Mouse (Mus musculus): ENCODE results near the gene Erc1.

Gene Erc1

DNA sequence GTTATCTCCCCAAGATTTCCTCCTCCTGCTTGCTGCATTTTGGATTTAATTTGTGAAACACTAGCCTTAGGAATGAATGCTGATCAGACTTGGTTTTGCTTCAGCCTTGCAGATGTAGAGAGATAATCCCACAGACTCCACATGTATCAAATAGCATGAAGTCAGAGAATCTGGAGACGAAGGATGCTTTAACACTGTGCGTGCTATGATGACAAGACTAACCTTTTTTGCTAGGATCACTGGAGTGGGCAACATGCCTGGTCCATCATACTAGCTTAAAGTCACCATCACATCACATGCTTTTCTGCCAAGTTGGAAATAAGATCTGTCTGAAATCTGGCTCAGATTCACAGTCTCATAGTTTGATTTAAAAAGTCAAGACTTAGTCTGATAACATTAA lies 260.1 kb downstream of the Erc1 start:
- no peak for DNase-seq (ENCODE audit: low spot score)

DNA sequence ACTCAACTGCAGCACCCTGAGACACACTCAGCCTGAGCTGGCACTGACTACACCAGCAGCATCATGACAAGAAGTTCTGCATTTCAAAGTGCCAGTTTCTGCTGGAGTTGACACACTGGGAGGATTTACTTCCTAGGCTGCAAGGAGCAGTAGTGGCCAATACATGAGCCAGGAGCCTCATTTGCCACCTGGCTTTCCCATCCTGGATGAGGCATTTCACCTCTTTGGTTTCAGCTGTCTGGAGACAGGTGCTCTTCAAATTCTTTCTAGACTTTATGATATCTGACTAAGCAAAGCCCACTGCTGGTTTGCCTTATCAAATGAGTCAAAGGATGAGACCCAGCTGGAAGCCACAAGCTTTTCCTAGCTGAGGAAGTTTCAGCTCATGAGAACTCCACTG lies 260.5 kb downstream of the Erc1 start:
- no peak for DNase-seq (ENCODE audit: low spot score)

DNA sequence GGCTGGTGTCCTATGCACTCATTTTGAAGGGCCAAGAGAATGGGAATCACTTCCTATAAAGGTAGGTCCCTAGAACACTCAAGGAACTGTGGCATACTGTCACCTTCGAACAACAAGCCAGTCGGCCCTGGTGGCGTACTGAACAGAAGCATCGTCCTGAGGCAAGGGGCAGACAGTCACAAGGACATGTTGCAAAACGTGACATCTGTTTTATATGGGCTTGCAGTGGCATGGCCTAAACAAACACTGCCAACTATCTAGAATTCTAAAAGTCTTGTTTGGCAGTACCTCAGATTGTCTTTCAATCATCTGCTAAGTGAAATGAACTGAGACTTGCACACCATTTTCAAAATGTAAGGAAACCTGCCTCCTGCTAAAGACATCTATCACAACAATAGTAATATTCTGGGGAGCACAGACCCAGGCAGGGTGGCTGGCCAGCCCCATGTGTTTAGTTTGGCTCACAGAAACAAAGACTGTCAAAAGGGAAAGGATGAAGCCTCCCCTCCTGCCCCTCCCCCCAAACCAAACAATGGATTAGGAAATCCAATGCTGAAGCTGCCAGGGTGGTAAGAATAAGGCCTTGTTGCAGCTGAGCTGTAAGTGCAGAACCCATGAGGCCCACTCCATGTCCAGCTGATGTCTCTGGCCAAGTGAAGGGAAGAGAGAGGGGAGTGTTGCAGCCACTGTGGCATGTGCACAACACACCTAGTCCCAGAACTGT lies 262.2 kb downstream of the Erc1 start:
- peak; percentile 47 for DNase-seq (ENCODE audit: low spot score)

DNA sequence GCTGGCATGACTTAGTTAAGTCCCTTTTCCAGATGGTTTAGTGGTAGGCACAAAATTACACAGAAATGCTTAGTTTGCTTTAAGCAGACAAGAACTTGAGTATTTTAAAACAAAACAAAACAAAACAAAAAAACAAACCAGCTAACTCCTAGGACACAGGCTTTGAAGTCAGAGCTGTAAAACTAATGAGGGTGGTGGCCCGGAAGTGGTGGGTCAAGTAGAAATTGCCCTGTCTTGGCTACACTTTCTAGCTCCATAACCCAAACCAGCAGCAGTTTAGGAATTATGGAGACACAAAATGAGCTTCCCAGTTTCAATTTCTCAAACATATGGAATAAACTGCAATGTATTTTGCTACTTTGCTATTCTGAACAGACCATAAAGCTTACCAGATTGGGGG lies 263.9 kb downstream of the Erc1 start:
- no peak for DNase-seq (ENCODE audit: low spot score)

DNA sequence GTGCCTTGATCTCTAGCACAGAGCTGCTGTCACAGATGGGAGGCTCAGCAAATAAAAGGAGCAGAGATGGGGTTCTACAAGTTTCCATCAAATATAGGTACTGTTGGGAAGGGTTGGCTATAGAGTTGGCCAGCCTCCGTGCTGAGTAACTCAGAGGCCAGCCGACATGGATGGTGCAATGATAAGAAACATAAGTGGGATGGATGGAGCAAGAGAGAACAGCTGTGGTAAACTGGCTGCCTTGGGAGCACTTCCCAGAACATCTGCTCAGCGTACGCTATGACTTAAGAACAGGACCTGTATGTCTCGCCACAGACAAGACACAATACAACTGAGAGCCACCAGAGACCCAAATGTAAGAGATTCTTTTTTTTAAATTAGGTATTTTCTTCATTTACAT lies 264.8 kb downstream of the Erc1 start:
- DNase-seq (ENCODE audit: low spot score): no peak

DNA sequence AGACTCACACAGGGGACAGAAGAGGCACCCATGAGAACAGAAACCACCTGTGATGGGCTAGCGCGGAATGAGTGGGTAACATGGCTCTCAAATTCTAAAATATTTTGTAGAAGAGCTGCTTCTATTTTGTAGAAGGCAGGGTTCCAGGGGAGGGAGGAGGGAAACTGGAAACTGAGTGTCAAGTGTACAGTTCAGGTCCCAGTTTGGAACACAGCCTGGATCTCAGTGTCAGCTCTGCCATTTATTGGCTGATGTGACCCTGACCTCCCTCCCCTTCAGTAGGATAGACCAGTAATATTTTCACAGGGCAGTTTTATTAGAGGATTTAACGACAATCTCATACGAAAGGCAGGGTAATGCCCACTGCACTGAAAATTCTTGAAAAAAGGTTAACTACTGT lies 271.3 kb downstream of the Erc1 start:
- no peak for DNase-seq (ENCODE audit: low spot score)

DNA sequence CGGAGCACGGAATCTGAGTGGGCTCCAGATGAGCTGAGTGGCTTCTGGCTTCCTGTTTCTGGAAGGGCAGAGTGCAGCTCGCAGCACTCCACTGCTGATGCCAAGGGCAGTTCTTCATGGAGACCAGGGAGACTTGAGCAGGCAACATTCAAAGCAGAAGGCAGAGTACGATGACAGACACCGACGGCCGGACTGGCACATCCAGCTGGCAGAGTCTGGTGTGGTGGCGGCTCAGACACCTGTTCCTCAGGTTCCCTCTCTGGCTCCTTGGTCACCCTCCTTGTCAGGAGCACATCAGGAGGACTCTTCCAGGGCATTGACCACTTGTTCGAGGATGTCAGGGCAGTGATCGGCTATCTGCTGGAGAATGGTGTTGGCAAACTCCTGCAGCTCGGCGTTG lies 272.6 kb downstream of the Erc1 start:
- no peak for DNase-seq (ENCODE audit: low spot score)

DNA sequence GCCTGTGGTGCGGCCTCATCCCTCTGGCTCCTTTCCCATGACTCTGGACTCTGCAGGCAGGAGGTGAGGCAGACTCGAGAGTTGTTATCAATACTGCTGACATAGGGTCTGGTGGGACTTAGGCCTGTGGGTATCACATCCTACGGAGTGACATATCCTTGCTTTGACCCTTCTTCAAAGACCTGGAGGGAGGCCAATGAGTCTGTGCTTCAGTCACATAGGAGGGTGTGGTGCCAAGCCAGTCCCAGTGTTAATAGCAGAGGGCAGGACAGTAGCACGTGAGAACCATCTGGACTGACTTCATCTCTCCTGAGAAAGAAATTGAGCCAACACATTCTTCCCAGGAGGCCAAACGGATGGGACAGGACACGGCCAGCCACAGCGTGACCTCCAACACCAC lies 275.7 kb downstream of the Erc1 start:
- DNase-seq (ENCODE audit: low spot score): no peak

DNA sequence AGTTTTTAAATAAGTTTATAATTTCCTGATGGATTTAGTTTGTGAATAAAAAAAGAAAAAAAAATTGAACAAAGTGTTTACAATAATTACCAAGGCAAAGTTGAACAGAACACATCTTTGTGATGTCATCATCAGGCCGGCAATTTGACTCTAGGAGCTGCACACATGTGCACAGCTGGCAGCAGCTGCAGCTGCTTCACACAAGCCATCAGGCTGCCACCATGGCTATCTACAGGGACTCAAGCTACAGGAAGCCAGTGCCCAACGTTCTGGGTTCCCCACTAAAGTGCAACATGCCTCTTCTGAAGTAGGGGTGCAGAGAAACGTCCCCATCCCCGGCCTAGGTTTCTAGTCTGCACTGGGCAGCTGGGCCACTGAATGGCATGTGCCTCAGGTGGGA lies 277.2 kb downstream of the Erc1 start:
- no peak for DNase-seq (ENCODE audit: low spot score)

DNA sequence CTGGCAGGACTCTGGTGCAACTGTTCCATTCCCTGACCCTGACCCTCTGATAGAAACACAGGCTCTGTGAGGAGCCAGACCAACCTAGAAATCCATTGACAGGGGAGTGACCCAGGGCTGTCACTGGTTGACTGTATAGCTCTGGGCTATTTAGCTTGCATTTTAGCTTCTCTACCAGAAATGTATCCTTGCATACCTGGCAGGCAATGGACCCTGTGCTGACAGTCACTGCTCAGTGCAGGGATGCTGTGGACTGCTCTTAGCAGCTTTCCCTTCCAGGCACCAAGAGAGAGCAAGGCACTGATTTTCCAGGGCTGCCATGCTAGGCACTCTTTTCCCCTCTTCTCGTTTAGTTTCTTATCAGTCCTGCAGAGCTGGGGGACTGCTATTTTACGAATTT lies 279.6 kb downstream of the Erc1 start:
- DNase-seq (ENCODE audit: low spot score): no peak

DNA sequence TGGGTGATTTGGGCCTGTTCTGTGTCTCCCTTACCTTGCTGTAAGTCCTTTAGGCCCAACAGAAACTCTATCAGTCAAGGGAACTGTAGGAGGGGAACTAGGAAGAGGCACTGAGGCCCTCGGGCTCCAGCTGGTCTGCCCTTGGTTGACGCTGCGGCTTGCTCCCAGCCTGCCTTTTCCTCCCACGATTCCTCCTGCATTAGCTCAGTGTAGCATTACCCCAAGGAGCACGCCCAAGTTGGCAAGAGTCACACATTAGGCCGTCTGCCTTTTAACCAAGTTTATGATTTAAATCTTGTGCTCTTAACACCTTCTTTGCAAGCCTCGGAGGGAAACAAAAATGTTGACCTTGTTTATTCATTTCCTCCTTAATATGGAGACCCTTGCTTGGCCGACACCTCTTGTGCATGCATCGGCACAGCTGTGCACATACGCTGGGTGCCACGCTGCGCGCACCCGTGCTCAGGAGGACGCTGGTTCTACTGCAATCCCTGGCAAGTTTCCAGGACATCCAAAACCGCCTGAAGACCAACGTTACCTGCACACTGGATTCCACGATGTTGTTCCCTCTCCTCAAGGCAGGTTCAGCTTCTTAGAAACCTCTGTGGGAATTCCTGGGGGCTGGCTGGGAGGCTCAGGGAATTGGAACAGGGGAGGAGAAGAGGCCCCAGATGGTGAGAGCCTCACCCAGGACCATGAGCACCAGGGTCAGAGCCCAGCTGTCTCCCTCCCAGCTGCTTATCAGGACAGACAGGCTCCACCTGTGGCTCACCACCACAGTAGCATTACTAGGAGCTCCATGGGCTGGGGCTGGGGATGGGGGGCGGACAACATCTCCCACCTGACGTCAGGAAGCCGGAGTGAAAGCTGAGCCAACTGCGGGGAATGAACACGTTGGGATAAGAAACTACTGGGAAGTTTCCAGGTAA lies 282.3 kb downstream of the Erc1 start:
- DNase-seq (ENCODE audit: low spot score): no peak

DNA sequence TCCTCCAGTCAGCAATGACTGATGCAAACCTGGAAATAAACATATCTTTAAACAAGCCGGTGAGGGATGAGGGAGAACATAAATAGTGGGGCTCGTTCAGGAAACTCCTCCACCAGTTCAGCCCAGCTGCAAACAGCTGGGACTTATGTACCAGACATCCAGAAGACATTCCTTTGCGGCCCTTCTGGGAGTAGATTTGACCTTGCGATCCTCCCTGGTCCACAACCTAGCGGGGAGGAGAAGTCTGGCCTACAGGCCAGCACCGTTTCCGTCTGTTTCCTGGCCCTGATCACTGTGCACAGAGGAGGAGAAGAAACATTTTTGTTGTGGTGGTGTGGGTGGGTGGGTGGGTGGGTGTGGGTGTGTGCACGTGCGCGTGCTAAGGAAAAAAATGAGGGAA lies 285.4 kb downstream of the Erc1 start:
- DNase-seq (ENCODE audit: low spot score): no peak

DNA sequence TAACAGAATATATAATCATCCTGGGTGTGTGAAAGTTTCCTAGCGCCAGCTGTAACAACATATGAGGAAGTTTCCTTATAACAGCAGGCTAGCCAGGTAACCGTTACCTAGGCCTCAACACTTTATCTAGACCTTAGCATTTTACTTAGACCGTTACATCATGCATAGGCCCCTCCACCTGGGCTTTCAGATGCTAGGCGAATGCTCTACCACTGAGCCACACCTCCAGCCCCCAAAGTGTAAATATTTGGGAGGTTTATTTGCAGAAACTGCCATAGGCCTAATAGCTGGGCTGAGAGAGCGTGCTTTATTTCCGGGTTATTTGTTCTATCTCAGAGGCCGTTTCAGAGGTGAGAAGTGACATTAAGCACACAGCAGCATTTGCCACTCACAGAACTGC lies 289.1 kb downstream of the Erc1 start:
- DNase-seq (ENCODE audit: low spot score): no peak

DNA sequence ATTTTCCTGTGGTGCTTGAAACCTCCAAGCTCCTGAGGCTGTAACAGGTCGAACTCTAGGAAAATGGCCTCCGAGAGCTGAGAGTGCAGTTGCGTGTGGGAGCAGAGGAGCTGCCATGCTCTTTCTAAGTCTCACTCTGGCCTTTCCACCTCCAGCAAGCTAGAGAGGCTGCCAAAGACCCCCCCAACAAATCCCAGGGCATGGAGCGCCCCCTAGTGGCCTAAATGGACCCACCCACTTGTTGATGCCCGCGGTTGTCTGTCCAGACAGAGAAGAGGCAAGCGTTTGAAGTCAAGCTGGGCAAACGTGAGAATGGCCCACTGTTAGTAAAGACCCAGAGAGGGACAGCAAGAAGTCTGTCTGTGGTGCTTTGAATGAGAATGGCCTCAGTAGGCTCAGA lies 293.5 kb downstream of the Erc1 start:
- no peak for DNase-seq (ENCODE audit: low spot score)

DNA sequence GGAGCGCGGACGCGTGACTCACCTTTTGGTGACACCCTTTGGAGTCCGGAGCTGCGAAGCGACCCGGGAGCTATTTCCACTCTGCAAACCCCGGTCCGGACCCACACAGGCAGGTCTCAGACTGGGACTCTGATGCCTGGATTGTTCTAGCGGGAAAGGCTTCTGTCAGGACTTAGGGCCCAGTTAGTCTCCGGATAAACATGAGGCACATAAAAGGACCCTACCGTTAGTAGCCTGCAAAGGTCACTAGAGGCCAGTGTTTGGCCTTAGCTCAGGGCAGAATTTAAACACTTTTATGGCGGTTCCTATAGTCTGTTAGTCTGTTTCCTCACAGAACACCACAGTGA lies 303.5 kb downstream of the Erc1 start:
- DNase-seq (ENCODE audit: low spot score): no peak

DNA sequence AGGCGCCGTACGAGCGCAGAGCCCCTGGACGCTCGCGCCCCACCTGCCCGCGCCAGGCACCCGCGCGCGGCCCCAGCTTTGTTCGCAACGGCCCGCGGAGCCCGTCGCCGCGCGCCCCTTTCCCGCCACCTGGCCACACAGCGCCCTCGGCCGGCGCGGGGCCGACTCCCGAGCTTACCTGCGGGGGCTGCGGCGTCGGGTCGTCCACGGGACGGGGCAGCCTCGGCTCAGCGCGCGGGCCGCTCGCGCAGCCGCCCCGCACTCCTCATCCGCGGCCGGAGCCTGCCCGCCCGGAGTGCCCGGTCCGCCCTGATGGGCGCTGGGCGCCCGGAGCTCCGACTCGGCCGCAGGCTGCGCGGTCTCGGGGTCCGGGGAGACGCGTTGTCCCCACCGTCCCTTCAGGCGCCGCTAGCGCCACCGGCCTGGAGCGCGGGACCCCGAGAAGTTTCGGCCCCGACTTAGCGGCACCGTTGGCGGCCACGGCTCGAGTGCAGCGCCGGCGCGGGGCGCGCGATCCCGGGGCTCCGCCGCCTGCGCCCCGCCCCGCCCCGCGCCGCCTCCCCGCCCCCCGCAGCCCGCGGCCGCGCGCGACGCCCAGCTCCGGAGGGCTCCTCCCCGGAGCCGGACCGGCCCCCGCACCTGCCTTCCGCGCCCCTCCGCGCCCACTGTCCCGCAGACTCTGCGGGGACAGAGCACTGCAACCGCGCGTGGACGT lies 304.0 kb downstream of the Erc1 start, which contains the start of gene Wnt5b:
TSS of gene Wnt5b (minus strand) at position 545 of the 715 bp plus-strand sequence.
- DNase-seq (ENCODE audit: low spot score): no peak

DNA sequence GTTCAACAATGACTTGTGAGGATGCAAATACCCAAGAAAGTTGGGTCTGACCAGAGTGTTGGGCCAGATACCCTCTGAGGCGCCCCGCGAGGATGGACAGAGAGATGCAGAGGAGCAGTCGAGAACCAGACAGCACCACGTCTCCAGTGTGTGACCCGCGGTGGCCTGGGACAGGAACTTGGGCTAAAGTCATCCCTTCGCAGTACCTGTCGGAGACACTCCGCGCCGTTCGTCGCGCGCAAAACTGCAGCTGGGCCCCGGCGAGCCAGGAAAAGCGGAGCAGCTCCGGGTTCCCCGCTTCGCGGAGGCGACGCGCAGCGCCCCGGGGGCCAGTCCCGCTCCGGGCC lies 304.5 kb downstream of the Erc1 start:
- no peak for DNase-seq (ENCODE audit: low spot score)

DNA sequence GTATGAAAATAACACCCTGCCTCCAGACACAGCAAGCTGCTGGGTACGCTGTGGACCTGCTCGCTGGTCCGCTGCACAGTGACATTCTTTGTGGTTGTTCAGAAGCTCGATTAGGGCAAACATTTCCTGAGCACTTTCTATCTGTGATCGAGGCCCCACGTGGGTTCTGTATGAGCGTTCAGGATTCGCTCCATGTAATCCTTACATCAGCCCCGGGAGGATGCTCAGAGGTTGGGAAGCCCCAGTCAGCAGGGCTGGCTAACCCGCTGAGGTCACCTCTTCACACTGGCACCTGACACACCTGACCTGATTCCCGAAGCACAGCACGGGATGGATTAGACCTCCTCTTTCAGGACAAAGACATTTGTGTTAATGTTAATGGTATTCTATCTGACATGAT lies 312.1 kb downstream of the Erc1 start:
- DNase-seq (ENCODE audit: low spot score): no peak

DNA sequence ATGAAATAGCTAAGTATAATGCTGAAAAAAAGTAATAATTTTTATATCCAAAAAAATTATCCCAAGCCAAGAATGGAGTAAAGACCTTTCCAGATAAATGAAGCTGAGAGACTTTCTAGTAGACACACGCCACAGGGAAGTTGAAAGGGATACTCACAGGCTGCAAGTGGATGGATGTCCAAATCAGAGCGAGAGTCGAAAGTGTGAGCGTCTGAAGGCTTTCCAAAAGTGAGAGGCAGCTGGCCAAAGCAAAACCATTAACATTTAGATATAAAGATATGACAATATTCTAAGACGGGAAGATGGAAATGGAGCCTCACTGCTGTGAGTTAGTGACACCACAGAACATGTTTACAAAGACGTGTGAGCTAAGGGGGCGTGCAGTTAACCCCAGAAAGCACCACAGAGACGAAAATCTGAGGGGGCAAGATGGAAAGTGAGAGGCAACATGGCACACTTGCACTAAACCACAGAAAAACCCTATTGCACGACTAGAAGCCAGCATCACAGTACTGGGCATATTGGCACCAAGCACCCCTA lies 314.7 kb downstream of the Erc1 start:
- DNase-seq (ENCODE audit: low spot score): no peak

DNA sequence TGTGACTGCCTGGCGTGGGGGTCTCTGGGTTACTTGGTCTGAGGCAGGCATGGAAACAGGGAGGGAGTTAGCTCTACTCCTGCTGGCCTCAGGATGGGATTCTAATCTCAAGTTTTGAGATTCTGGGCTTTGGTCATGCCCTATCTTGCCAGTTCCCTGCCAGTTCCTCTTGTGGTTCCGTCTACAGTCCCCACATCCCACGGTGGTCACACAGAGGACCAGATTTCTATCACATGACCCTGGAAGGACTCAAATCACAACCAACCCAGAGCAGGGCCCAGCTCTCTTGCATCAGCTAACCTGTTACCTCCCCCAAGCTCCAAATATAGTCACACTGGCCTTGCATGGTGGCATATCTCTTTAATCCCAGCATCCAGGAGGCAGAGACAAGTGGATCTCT lies 318.3 kb downstream of the Erc1 start:
- no peak for DNase-seq (ENCODE audit: low spot score)

DNA sequence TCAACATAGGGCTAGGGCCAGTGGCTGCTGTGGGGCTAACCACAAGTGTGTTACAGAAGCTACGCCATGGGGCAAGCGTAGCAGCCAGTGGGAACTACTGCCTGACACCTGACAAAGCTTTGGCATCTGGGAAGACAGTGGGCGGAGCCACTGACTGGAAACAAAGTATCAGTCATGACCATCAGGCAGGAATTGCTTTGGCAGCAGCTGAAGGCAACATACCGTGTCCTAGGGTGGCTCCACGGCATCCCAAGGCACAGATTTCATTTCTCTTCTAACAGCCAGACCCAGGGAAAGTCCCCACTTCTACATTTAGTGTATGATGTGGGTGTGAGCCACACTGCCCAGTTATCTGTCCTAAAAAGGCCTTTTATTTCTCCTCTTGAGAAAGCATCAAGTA lies 321.5 kb downstream of the Erc1 start:
- DNase-seq (ENCODE audit: low spot score): no peak

DNA sequence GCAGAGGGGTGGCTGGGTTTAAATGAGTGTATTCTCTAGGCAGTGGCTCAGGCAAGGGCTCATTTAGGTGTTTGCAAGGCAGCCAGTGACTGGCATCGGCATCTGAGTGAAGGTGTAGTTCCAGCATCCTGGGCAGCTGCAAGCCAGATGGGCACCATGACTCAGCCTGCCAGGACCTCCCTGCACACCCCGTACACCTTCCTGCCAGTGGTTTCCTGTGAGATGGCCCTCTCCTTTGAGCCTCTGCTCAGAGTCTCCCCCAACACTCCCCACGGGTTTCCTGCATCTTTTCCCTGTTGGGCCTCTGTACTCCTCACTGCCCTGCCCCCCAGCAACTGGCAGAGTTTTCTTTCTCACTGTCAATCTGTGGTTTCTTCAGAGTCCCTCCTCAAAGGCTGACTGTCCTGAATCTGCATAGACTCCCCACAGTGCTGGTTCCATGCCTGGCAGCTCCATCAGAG lies 326.0 kb downstream of the Erc1 start:
- no peak for DNase-seq (ENCODE audit: low spot score)

DNA sequence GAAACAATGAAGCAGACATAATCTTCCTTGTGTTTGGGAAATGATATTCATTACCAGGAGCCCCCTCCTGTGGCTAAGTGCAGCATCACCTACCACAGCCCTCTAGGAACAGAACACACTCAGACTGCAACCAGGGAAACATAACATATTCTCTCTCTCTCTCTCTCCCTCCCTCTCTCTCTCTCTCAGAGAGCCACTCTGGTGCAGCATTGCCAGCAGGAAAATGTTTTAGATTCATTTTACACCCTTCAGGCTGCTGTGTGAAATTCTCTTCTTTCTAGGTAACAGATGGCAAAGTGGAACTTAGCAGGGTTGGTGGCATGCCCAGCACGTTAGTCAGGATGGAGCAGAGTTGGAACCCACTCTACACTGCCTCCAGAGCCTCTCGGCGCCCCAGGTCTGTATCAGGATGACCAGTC lies 326.5 kb downstream of the Erc1 start:
- peak; percentile 18 for DNase-seq (ENCODE audit: low spot score)

Measured in left cerebral cortex, adult 11 months (tissue).